Mouse (Mus musculus): ENCODE data around the gene Tm7sf2.

- TF ChIP-seq POLR2A (IDR thresholded peaks at IDR 0.05; ENCODE audit: control insufficient read depth in 1 of 2, insufficient read depth in 1 of 2, low read depth in 1 of 2, low read length in 2 of 2, poor library complexity in 1 of 2) (no peak), CTCF (IDR thresholded peaks at IDR 0.05 in 2 of 3, conservative IDR thresholded peaks at IDR 0.05 in 1 of 3; ENCODE audit: control insufficient read depth in 1 of 3, insufficient read depth in 1 of 3, low read depth in 2 of 3, low read length in 3 of 3, poor library complexity in 1 of 3, severe bottlenecking in 1 of 3) (no peak), TCF12 (IDR thresholded peaks at IDR 0.05; ENCODE audit: low read depth, low read length) (no peak), ZNF384 (IDR thresholded peaks at IDR 0.05; ENCODE audit: low read depth, low read length) (no peak), SIN3A (IDR thresholded peaks at IDR 0.05; ENCODE audit: low read length) (no peak), TAL1 (IDR thresholded peaks at IDR 0.05; ENCODE audit: low read length) (no peak), GABPA (IDR thresholded peaks at IDR 0.05; ENCODE audit: low read depth, low read length) (no peak), BHLHE40 (IDR thresholded peaks at IDR 0.05; ENCODE audit: borderline replicate concordance, low read depth, low read length) (no peak), POLR2AphosphoS2 (IDR thresholded peaks at IDR 0.05; ENCODE audit: low read length) (no peak), ETS1 (IDR thresholded peaks at IDR 0.05; ENCODE audit: low read depth, low read length) (no peak), ZMIZ1 (IDR thresholded peaks at IDR 0.05; ENCODE audit: low read depth, low read length) (no peak), TBP (IDR thresholded peaks at IDR 0.05; ENCODE audit: low read depth, low read length) (no peak)
These were observed 29.7 kb upstream of the Tm7sf2 start for GRCm38 (mm10) chr19:6097847-6098246.

Data from MEL (cell line).